Mouse (Mus musculus) forebrain, embryonic 14.5 days (tissue): ENCODE measurements around the gene Tjap1. TPM values are rescaled to one million over a fixed set of nuclear protein-coding genes. Genes with fewer than 3 reads are reported as not detected.
A peak's percentile ranks its signal among the peaks of the same experiment; 100 is the strongest.

Experiments used
- ATAC-seq: fragments of 200-750 bp; cut with Nextera tagmentation; 2 replicates; pipeline ENCODE4 v1.8.0; 2017; ENCODE audit warnings: mild to moderate bottlenecking, moderate library complexity
- DNase-seq: peaks from one replicate; pipeline ENCODE4 v3.0.0-alpha.2; 2015; ENCODE audit warnings: low spot score
- H3K27ac ChIP-seq: fragments of 300-500 bp; sonication (generic); 2 replicates; pipeline ENCODE4 v1.5.1; 2014; ENCODE audit warnings: low read depth, mild to moderate bottlenecking, control low read depth, low read length, moderate library complexity
- H3K27me3 ChIP-seq: fragments of 300-500 bp; sonication (generic); replicated peaks from 2 replicates; pipeline ENCODE4 v1.6.1; 2014; ENCODE audit warnings: low read length, control low read depth, mixed read lengths; ENCODE audit not compliant: control insufficient read depth, insufficient read depth
- H3K36me3 ChIP-seq: fragments of 300-500 bp; sonication (generic); 2 replicates; pipeline ENCODE4 v1.6.1; 2014; ENCODE audit warnings: low read length, control low read depth; ENCODE audit not compliant: control insufficient read depth, insufficient read depth
- H3K4me1 ChIP-seq: fragments of 300-500 bp; sonication (generic); 2 replicates; pipeline ENCODE4 v1.6.1; 2014; ENCODE audit warnings: antibody characterized with exemption, low read length, control low read depth; ENCODE audit not compliant: control insufficient read depth, insufficient read depth
- H3K4me2 ChIP-seq: fragments of 300-500 bp; sonication (generic); 2 replicates; pipeline ENCODE4 v1.6.1; 2014; ENCODE audit warnings: mild to moderate bottlenecking, control low read depth, low read length
- H3K4me3 ChIP-seq: fragments of 300-500 bp; sonication (generic); 2 replicates; pipeline ENCODE4 v1.5.1; 2014; ENCODE audit warnings: low read depth, low read length, control low read depth
- H3K9ac ChIP-seq: fragments of 300-500 bp; sonication (generic); 2 replicates; pipeline ENCODE4 v1.6.1; 2014; ENCODE audit warnings: mild to moderate bottlenecking, low read length, control low read depth, moderate library complexity
- H3K9me3 ChIP-seq: fragments of 300-500 bp; sonication (generic); replicated peaks from 2 replicates; pipeline ENCODE4 v1.6.1; 2016; ENCODE audit warnings: low read length, control low read depth, mixed read lengths; ENCODE audit not compliant: control insufficient read depth
- WGBS: fragments of 180-500 bp; shearing (Covaris S2); extraction: QIAGEN DNeasy Blood & Tissue Kit; methylation state at CpG from one replicate; pipeline ENCODE4 v1.1.7; 2014; 5-methylcytosine and 5-hydroxymethylcytosine counted together
- polyA plus RNA-seq: library from polyadenylated mRNA; unstranded; fragments of >200 nt; fragmentation: Nextera tagmentation; extraction: Ambion mirVana; gene quantifications from 2 replicates; pipeline ENCODE4 v1.2.1, GENCODE M21; 2014

Tjap1 gene
- polyA plus RNA-seq, 1 experiment from 2014 or later = 23.9 TPM

GRCm38 (mm10) chr17:46310515-46310914, 27.7 kb upstream of the Tjap1 start:
- Histone ChIP-seq H3K4me1 (no peaks in the 10 kb centered on the region), H3K9ac (no peak overlapping the region), H3K27ac (no peak overlapping the region), H3K9me3 (no peaks in the 10 kb centered on the region), H3K27me3 (no peaks in the 10 kb centered on the region), H3K4me3 (no peak overlapping the region), H3K36me3 (0 out of 2 replicates have a peak, but pooled peaks cover 3% of the 10 kb centered on the region), H3K4me2 (no peak overlapping the region)
- ATAC-seq = no peak
- DNase-seq = no peak
- 84% methylated on average over 10 of the region's 10 CpGs for WGBS

DNA sequence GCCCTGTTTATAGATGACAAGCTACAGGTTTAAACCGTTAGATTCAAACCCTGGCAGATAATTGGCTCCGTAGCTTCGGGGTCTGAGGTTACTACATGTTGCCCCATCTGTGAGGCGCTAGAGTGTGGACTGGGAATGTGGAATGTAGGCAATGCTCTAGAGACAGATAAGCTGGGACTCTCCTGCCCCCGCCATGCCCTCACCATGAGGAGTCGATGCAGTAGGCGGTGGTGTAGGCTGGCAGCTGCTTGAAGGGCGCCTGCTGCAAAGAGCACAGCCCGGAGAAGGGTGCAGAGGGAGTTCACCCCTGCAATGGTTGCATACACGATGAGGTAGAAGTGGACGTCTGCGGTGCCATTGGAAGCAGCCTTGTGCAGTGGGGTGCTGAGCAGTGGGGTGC, 27.0 kb upstream of the Tjap1 start:
- no peaks in the 10 kb centered on the region for H3K9me3 ChIP-seq
- no peak for ATAC-seq

GRCm38 (mm10) chr17:46306956-46307355, 24.1 kb upstream of the Tjap1 start:
- Histone ChIP-seq H3K4me1 (no peaks in the 10 kb centered on the region), H3K36me3 (peaks cover 10% of the 10 kb centered on the region), H3K27ac (no peak overlapping the region), H3K9ac (no peak overlapping the region), H3K4me3 (no peak overlapping the region), H3K9me3 (no peaks in the 10 kb centered on the region), H3K4me2 (no peak overlapping the region), H3K27me3 (no peaks in the 10 kb centered on the region)
- 94% methylated on average over 15 of the region's 15 CpGs for WGBS
- ATAC-seq (no peak), DNase-seq (no peak)

More for the DNA sequence above, 27.0 kb upstream of the Tjap1 start:
- Histone ChIP-seq H3K27ac (no peak overlapping the region), H3K4me3 (no peak overlapping the region), H3K9ac (no peak overlapping the region), H3K4me2 (no peak overlapping the region), H3K36me3 (0 out of 2 replicates have a peak, but pooled peaks cover 3% of the 10 kb centered on the region), H3K4me1 (no peaks in the 10 kb centered on the region), H3K27me3 (no peaks in the 10 kb centered on the region)
- DNase-seq = no peak
- 90% methylated on average over 12 of the region's 12 CpGs for WGBS

DNA sequence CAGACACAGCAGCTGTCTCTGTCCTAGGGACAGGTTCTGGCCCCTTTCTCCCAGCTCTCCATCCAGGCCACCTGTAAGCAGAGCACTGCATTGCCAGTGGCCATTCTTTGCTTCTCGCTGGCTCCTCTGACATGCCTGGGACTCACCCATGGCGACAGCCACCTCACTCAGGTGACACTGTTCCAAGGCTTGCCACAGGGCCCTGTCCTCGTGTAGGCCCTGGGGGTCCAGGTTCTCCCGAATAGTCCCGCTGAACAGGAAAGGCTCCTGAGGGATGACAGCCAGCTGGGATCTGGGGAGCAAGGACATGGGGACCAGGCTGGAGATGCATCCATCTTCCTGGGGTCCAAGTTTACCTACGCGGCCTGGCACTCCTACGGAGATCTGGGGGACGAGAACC, 21.4 kb upstream of the Tjap1 start:
- no peak overlapping the region for H3K9ac ChIP-seq
- peaks cover 10% of the 10 kb centered on the region for H3K36me3 ChIP-seq
- WGBS = 87% methylated on average over 9 of the region's 9 CpGs
- H3K27me3 ChIP-seq = no peaks in the 10 kb centered on the region
- no peak overlapping the region for H3K4me2 ChIP-seq
- no peaks in the 10 kb centered on the region for H3K9me3 ChIP-seq
- no peak overlapping the region for H3K27ac ChIP-seq
- no peaks in the 10 kb centered on the region for H3K4me1 ChIP-seq
- ATAC-seq (no peak), DNase-seq (no peak)
- H3K4me3 ChIP-seq = no peak overlapping the region

DNA sequence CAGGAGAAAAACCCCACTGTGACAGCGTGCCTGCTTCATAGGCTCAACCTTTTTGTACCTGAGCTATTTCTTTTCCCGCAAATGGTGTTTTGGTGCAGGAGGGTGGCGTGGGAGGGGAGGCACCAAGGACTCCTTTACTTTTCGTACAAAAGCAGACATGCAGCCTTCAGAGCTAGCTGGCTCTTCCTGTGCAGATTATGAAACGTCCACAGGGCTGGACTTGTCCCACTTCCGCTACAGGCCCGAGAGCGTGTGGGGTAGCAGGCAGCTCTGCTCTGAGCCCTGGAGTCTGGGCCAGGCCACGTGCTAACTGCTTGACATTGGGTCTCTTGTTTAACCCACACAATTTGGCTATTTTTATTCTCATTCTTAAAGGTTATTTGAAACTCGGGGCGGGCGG, 19.1 kb upstream of the Tjap1 start:
- ATAC-seq (no peak), DNase-seq (no peak)
- Histone ChIP-seq H3K9me3 (no peaks in the 10 kb centered on the region), H3K9ac (no peak overlapping the region), H3K4me2 (no peak overlapping the region), H3K4me3 (no peak overlapping the region), H3K36me3 (peaks cover 10% of the 10 kb centered on the region), H3K4me1 (peaks cover 5% of the 10 kb centered on the region; the same call in 1 of the 2 replicates), H3K27me3 (peaks cover 4% of the 10 kb centered on the region; the same call in 1 of the 2 replicates), H3K27ac (no peak overlapping the region)
- WGBS = 79% methylated on average over 12 of the region's 12 CpGs

DNA sequence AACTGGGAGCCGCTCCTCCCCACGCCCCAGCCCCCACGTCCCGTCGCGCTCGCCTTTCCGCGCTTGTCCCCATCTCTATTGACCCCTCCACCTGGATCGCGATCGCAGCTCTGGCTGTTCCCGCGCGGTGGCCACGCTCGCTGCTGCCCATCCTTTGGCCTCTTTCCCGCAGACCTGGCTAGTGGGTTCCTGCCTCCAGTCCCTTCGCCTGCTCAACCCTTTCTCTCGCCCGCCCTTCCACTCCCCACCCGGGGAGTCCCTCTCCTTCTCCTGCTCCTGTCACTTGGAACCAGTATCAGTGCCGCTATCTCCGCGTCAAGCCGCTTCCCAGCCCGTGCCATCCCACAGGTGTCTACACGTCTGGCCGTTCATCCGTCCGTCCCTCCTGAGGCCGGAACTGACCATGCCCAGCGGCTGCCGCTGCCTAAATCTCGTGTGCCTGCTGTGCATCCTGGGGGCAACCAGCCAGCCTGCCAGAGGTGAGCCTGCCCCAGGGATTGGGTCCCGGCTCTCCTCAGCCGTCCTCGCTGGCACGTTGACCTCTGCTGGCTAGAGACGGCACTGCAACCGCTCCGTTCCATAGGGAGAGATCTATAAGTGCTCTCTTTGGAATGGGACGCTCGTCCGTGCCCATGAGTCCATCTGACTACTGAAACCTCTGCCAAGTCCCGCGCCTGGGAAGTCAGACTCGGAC, 15.5 kb upstream of the Tjap1 start:
- H3K36me3 ChIP-seq = peaks cover 6% of the 10 kb centered on the region
- peak overlapping the region; percentile 67 for H3K9ac ChIP-seq
- under 1% methylated on average over 48 of the region's 48 CpGs for WGBS
- DNase-seq (peak; percentile 88), ATAC-seq (peak; percentile 85)
- peak overlapping the region; percentile 99 for H3K4me2 ChIP-seq
- H3K4me1 ChIP-seq = peaks cover 6% of the 10 kb centered on the region; the same call in 1 of the 2 replicates
- H3K4me3 ChIP-seq = peak overlapping the region; percentile 63
- no peaks in the 10 kb centered on the region for H3K9me3 ChIP-seq
- H3K27ac ChIP-seq = no peak overlapping the region; the same call in 1 of the 2 replicates
- H3K27me3 ChIP-seq = peaks cover 22% of the 10 kb centered on the region

DNA sequence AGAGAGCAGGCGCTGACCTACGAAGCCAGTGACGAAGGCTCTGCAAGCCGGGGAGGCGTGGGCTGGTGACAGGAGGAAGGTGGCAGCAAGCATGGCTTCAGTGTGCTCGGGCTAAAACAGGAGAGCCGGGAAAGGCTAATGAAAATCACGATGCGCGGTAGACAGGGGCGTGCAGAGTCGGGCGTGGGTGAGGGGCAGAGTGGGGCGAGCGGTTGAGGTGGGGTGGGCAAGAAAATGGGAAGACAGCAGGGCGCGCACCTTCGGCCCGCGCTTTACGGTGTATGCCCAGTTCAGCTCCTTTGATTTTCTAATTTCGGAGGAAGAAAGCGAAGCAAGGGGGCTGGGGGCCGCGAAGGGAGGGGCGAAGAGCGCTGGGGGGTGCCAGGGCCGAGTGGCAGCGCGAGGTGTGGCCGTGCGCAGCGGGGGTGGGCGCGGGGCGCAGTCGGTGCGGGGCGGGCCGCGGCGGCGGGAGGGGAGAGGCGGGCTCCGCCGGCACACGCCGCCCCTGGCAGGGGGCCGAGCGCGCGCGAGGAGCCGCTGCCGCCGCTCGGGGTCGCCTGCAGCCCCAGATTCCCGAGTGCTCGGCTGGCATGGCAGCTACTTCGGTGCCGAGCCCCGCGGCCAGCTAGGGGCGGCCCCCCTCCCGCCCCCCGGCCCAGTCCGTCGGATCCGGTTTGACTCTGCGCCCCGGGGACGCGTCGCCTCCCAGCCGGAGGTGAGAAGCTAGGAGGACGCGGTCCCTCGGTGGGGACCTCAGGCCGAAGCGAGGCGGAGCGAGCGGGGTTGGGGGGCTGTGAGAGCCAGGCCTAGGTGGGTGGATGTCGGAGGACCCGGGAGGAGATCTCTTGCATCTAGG, 14.8 kb upstream of the Tjap1 start, which contains the start of gene Dlk2:
Gene Dlk2, plus strand, starts transcription at position 58 of the 856 bp plus-strand sequence.
- H3K4me1 ChIP-seq = peaks cover 6% of the 10 kb centered on the region; the same call in 1 of the 2 replicates
- peak within 1 kb of the TSS; percentile 63 for H3K4me3 ChIP-seq
- H3K9ac ChIP-seq = peak within 1 kb of the TSS; percentile 67
- ATAC-seq (peak; percentile 48), DNase-seq (peak; percentile 59)
- H3K36me3 ChIP-seq = peaks cover 4% of the 10 kb centered on the region; the same call in 1 of the 2 replicates
- WGBS = under 1% methylated on average over 48 of the region's 86 CpGs
- H3K9me3 ChIP-seq = no peaks in the 10 kb centered on the region
- peak within 1 kb of the TSS; percentile 21; the same call in 1 of the 2 replicates for H3K27ac ChIP-seq
- H3K4me2 ChIP-seq = peak within 1 kb of the TSS; percentile 99
- H3K27me3 ChIP-seq = peaks cover 22% of the 10 kb centered on the region

DNA sequence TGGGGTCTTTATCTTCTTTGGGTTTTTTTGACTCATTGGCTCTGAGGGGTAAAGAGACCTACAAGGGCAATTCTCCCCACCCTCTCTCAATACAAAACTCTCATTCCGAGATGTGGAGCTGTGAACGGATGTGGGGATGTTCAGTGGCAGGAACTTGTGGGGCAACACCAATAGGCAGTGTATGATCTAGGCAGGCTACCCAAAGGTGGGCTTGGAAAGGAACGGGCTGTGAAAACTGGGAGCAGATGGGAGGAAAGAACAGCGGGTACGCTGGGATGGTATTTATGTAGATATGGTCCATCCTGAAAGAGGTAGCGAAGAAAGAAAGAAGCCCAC, 14.2 kb upstream of the Tjap1 start:
- ATAC-seq = no peak
- H3K27me3 ChIP-seq = peaks cover 22% of the 10 kb centered on the region

More for the DNA sequence above, 14.2 kb upstream of the Tjap1 start:
- Histone ChIP-seq H3K9ac (peak overlapping the region; percentile 67), H3K4me1 (peaks cover 6% of the 10 kb centered on the region; the same call in 1 of the 2 replicates), H3K4me3 (peak overlapping the region; percentile 63), H3K27ac (no peak overlapping the region), H3K36me3 (no peaks in the 10 kb centered on the region), H3K9me3 (no peaks in the 10 kb centered on the region), H3K4me2 (peak overlapping the region; percentile 99)
- WGBS = 12% methylated on average over 6 of the region's 6 CpGs
- DNase-seq = no peak
